Mouse (Mus musculus): ENCODE results near the gene Tecr. TPM values are rescaled to one million over a fixed set of nuclear protein-coding genes. Genes with fewer than 3 reads are reported as not detected.

Gene Tecr
- polyA plus RNA-seq (2014; fragmentation: Nextera tagmentation; extraction: Ambion mirVana): 497 and 529 TPM in 2 replicates

DNA sequence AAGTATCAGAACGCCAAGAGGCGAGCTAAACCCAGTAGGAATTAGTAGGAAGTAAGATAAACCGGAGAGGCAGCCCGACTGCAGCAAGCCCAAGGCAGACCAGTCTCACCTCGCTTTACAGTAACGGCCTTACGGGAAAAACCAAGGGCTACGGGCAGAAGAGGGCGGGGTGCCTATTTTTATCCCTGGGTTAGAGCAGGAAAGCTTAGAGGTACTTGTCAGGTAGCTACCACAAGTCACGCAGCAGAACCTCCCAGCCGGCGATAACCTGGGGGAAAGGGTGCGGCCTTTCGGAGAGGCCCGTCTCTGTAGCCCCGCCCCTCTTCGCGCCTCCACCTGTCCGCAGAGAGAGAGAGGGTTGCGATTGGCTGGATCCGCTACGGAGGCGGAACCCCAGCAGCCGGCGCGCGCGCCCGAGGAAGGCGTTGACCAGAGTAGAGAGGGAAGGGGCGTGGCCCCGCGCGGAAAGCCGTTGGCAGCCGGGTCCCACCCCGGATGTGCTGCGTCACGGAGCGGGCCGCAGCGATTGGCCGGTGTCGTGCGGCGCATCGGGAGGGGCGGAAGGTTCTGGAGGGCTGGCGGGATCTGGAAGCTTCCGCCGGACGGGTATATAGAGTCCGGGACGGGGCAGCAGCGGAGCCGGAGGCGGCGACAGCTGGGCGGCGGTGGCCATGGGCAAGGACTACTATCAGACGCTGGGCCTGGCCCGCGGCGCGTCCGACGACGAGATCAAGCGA is at the start of gene Tecr, which contains the start of gene Dnajb1:
TSS of gene Tecr (minus strand) at position 311 of the 737 bp plus-strand sequence.
TSS of gene Dnajb1 (plus strand) at position 533 of the 737 bp plus-strand sequence.
- peak; percentile 99 for DNase-seq (ENCODE audit: low spot score)
- WGBS: 0% methylated on average over 36 of the region's 69 CpGs

DNA sequence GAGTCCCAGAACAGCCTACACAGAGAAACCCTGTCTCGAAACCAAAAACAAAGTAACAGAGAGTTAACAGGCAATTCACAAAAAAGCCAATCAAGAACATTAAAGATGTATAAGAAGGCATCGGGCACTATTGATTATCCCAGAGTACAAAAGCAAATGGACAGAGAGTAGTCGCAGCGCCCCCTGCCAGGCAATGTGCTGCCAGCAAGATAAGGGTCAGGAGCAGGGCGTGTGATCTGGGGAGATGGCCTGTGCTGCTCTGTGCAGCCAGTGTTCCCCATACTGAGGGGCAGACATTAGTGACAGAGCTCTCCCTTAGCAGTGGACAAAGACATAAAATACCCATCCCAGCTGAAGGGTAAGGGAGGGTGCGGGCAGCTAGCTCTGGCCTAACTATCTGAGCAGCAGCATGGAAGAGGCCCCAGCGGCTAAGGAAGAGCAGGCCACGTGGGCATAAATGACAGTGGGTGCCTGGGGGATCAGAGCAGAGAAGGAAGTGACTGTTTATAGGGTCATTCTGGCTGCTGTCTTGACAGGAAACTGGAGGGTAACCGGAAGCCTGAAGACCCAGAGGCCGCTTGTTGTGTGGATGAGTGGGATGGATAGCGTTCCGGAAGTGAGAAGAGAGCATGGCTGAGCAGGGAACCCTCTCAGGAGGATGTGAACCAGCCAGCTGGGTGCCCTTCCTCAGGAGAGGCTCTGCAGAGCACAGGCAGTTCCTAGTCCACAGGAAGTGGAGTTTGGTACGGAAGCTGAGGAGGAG is 48.9 kb upstream of the Tecr start:
- Histone ChIP-seq H3K36me3 (ENCODE audit: control insufficient read depth, insufficient read depth, low read length) (peaks cover 19% of the 10 kb centered on the region; the same call in 1 of the 2 replicates), H3K9me3 (ENCODE audit: control insufficient read depth, low read length) (no peaks in the 10 kb centered on the region), H3K27ac (replicated peaks; ENCODE audit: low read depth, low read length) (no peak overlapping the region), H3K9ac (ENCODE audit: low read depth, low read length) (no peak overlapping the region), H3K4me1 (ENCODE audit: control insufficient read depth, insufficient read depth, low read length) (peaks cover 28% of the 10 kb centered on the region), H3K27me3 (replicated peaks; ENCODE audit: control insufficient read depth, insufficient read depth, low read length) (no peaks in the 10 kb centered on the region), H3K4me3 (ENCODE audit: low read depth, low read length) (no peak overlapping the region), H3K4me2 (ENCODE audit: low read depth, low read length) (no peak overlapping the region)
- DNase-seq (ENCODE audit: low spot score) (no peak), ATAC-seq (ENCODE audit: low read depth) (no peak)
- 70% methylated on average over 13 of the region's 13 CpGs for WGBS

More for the DNA sequence above, at the start of gene Tecr, which contains the start of gene Dnajb1:
- peak; percentile 98 for ATAC-seq (ENCODE audit: low read depth)
- H3K9me3 ChIP-seq (ENCODE audit: control insufficient read depth, low read length): no peaks in the 10 kb centered on the region
- H3K4me3 ChIP-seq (ENCODE audit: low read depth, low read length): peak within 1 kb of the TSS; percentile 89
- peaks cover 16% of the 10 kb centered on the region for H3K4me1 ChIP-seq (ENCODE audit: control insufficient read depth, insufficient read depth, low read length)
- peaks cover 35% of the 10 kb centered on the region for H3K36me3 ChIP-seq (ENCODE audit: control insufficient read depth, insufficient read depth, low read length)
- peak within 1 kb of the TSS; percentile 86 for H3K4me2 ChIP-seq (ENCODE audit: low read depth, low read length)
- H3K27ac ChIP-seq (replicated peaks; ENCODE audit: low read depth, low read length): peak within 1 kb of the TSS; percentile 99
- H3K27me3 ChIP-seq (replicated peaks; ENCODE audit: control insufficient read depth, insufficient read depth, low read length): no peaks in the 10 kb centered on the region
- peak within 1 kb of the TSS; percentile 93 for H3K9ac ChIP-seq (ENCODE audit: low read depth, low read length)

DNA sequence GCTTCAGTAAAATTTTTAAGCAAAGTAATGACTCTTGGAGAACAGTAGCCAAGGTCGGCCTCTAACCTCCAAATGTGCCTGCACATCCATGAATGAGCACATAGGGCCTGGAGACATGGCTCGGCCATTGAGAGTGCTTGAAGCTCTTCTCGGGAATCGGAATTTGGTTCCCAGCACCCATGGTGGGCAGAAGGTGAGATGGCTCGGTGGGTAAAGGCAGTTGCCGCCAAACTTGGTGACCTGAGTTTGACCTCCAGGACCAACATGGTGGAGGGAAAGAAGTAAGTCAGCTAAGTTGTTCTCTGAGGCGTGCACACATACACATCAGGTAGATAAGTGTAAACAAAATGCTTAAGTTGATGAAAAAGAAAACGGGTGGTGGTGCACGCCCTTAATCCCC is 48.3 kb upstream of the Tecr start:
- Histone ChIP-seq H3K9me3 (ENCODE audit: control insufficient read depth, low read length) (no peaks in the 10 kb centered on the region; the same call in 1 of the 2 replicates), H3K27ac (replicated peaks; ENCODE audit: low read depth, low read length) (no peak overlapping the region), H3K9ac (ENCODE audit: low read depth, low read length) (no peak overlapping the region), H3K4me2 (ENCODE audit: low read depth, low read length) (no peak overlapping the region), H3K36me3 (ENCODE audit: control insufficient read depth, insufficient read depth, low read length) (peaks cover 19% of the 10 kb centered on the region; the same call in 1 of the 2 replicates), H3K4me1 (ENCODE audit: control insufficient read depth, insufficient read depth, low read length) (peaks cover 23% of the 10 kb centered on the region), H3K4me3 (ENCODE audit: low read depth, low read length) (no peak overlapping the region), H3K27me3 (replicated peaks; ENCODE audit: control insufficient read depth, insufficient read depth, low read length) (no peaks in the 10 kb centered on the region)
- DNase-seq (ENCODE audit: low spot score): no peak
- ATAC-seq (ENCODE audit: low read depth): no peak
- 92% methylated on average over 9 of the region's 9 CpGs for WGBS

DNA sequence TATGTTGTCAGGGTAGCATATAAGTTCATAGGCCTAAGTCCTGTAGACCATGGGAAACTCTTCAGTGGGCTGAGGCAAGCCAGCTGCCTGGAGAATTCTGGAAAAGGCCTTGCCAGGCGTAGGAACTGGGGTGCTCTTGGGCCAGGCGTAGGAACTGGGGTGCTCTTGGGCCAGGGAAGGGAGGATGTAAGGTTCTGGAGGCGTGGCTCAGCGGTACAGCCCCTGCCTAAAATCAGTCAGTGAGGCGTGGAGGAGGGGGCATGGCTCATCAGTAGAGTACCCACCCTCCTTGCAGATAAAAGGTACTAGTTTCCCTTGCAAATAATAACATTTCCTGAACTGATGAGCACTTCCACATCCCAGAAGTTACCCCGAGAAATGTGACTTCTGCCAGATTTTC is 47.0 kb upstream of the Tecr start:
- no peak overlapping the region for H3K27ac ChIP-seq (replicated peaks; ENCODE audit: low read depth, low read length)
- H3K27me3 ChIP-seq (replicated peaks; ENCODE audit: control insufficient read depth, insufficient read depth, low read length): no peaks in the 10 kb centered on the region
- no peak for DNase-seq (ENCODE audit: low spot score)
- H3K9me3 ChIP-seq (ENCODE audit: control insufficient read depth, low read length): no peaks in the 10 kb centered on the region; the same call in 1 of the 2 replicates
- H3K4me1 ChIP-seq (ENCODE audit: control insufficient read depth, insufficient read depth, low read length): peaks cover 11% of the 10 kb centered on the region; the same call in 1 of the 2 replicates
- H3K9ac ChIP-seq (ENCODE audit: low read depth, low read length): no peak overlapping the region
- 94% methylated on average over 6 of the region's 6 CpGs for WGBS
- peaks cover 19% of the 10 kb centered on the region; the same call in 1 of the 2 replicates for H3K36me3 ChIP-seq (ENCODE audit: control insufficient read depth, insufficient read depth, low read length)
- no peak for ATAC-seq (ENCODE audit: low read depth)
- H3K4me3 ChIP-seq (ENCODE audit: low read depth, low read length): no peak overlapping the region
- no peak overlapping the region for H3K4me2 ChIP-seq (ENCODE audit: low read depth, low read length)

DNA sequence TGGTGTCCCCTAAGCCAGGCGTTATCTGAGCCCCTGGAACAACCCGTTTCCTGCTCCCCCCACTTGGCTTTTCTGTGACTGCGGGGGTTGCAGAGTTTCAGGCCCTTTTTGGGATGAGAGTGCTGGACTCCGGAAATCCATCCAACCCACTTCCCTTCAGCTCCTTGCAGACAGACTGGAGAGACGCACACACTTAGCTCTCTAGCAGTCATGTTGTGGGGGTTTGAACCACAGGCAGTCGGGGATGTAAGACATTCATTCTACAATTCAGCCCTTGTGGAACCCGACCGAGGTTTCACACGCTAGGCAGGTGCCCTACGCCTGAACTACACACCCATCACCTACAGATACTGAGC is 45.9 kb upstream of the Tecr start:
- 31% methylated on average over 10 of the region's 10 CpGs for WGBS
- no peak for ATAC-seq (ENCODE audit: low read depth)
- DNase-seq (ENCODE audit: low spot score): no peak

DNA sequence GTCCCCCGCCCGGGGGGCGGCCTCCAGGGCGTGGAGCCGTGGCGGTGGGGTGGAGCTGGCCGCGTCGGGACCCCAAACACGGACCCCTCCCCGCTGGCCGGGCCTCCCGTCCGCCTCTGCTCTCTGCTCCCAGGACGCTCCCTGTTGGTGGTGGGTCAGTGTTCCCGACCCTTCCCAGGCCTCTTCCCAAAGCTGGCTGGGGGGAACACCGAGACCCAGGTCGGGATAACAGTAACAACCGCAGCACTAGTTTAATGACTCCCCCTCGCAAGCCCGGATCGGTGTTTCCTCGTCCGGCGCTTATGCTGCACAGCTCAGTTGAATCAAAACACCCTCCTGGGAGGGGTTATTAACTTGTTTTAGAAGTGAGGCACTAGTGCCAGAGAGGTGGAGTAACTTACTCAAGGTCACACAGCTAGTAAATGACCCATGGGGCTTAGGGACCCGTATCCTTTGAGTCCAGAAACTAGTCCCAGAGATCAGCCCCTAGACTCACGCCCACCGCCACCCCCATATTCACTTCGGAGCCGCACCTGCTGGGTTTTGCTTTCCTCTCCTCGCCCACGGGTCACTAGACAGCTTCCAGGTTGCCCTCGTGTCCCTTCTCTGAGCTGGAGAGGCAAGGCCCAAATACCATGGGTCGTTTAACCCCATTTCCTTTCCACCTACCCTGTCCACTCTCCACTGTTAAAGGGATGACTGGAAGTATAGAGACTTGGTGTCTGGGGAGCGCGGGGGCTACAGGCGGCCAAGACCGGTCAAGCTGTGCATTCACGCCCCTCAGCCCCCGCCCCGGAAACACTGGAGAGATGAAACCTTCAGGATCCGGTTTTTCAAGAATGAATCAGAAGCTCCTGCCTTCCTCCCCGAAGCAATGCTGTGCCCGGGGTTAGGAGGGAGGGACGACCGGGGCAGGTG is 45.2 kb upstream of the Tecr start:
- Histone ChIP-seq H3K4me3 (ENCODE audit: low read depth, low read length) (peak overlapping the region; percentile 83), H3K4me1 (ENCODE audit: control insufficient read depth, insufficient read depth, low read length) (peaks cover 11% of the 10 kb centered on the region; the same call in 1 of the 2 replicates), H3K9ac (ENCODE audit: low read depth, low read length) (peak overlapping the region; percentile 86), H3K27ac (replicated peaks; ENCODE audit: low read depth, low read length) (peak overlapping the region; percentile 68), H3K4me2 (ENCODE audit: low read depth, low read length) (peak overlapping the region; percentile 71), H3K9me3 (ENCODE audit: control insufficient read depth, low read length) (no peaks in the 10 kb centered on the region; the same call in 1 of the 2 replicates), H3K27me3 (replicated peaks; ENCODE audit: control insufficient read depth, insufficient read depth, low read length) (no peaks in the 10 kb centered on the region), H3K36me3 (ENCODE audit: control insufficient read depth, insufficient read depth, low read length) (peaks cover 12% of the 10 kb centered on the region; the same call in 1 of the 2 replicates)
- peak; percentile 4; the same call in 1 of the 2 replicates for ATAC-seq (ENCODE audit: low read depth)
- 2% methylated on average over 28 of the region's 46 CpGs for WGBS
- DNase-seq (ENCODE audit: low spot score): peak; percentile 50

More for the DNA sequence above, 45.9 kb upstream of the Tecr start:
- Histone ChIP-seq H3K9me3 (ENCODE audit: control insufficient read depth, low read length) (no peaks in the 10 kb centered on the region; the same call in 1 of the 2 replicates), H3K4me1 (ENCODE audit: control insufficient read depth, insufficient read depth, low read length) (peaks cover 11% of the 10 kb centered on the region; the same call in 1 of the 2 replicates), H3K9ac (ENCODE audit: low read depth, low read length) (peak overlapping the region; percentile 86), H3K36me3 (ENCODE audit: control insufficient read depth, insufficient read depth, low read length) (peaks cover 15% of the 10 kb centered on the region; the same call in 1 of the 2 replicates), H3K27me3 (replicated peaks; ENCODE audit: control insufficient read depth, insufficient read depth, low read length) (no peaks in the 10 kb centered on the region), H3K4me2 (ENCODE audit: low read depth, low read length) (peak overlapping the region; percentile 71), H3K27ac (replicated peaks; ENCODE audit: low read depth, low read length) (peak overlapping the region; percentile 68; the same call in 1 of the 2 replicates), H3K4me3 (ENCODE audit: low read depth, low read length) (peak overlapping the region; percentile 83)

DNA sequence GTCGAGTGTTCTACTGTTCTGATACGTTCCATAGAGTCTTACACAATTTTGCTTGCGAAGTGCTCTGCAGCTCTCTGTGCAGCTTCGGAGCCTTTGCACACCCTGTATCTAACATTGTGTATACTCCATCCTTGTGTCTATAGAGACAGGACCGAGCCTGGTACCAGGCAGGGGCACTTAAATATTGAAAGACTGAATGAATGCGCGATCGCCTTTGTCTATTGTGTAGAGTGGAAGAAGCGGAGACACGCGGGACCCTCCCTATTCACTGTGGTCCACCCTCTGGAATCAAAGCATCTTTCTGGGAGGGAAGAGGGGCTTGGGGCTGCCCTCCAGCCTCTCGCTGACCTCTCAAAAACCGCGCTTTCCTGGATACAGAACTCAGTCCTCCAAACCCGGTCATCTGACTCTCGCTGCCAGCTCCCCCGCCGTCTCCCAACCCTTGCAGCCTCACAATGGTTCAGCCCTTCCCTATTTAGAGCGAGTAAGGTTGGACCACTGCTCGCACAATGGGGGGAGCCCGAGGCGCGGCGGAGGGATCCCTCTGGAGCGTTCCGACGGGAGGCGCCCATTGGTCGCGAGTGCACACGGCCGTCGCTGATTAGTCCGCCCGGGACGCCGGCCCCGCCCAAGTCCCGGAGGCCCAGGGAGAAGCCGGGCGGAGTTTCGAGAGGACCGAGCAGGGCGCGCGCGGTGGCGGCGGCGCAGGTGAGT is 44.4 kb upstream of the Tecr start, which contains the start of gene Gipc1:
TSS of gene Gipc1 (plus strand) at position 648 of the 714 bp plus-strand sequence.
- DNase-seq (ENCODE audit: low spot score): peak; percentile 99
- Histone ChIP-seq H3K4me2 (ENCODE audit: low read depth, low read length) (peak within 1 kb of the TSS; percentile 71), H3K9ac (ENCODE audit: low read depth, low read length) (peak within 1 kb of the TSS; percentile 86), H3K4me1 (ENCODE audit: control insufficient read depth, insufficient read depth, low read length) (peaks cover 11% of the 10 kb centered on the region; the same call in 1 of the 2 replicates), H3K9me3 (ENCODE audit: control insufficient read depth, low read length) (no peaks in the 10 kb centered on the region; the same call in 1 of the 2 replicates), H3K27me3 (replicated peaks; ENCODE audit: control insufficient read depth, insufficient read depth, low read length) (no peaks in the 10 kb centered on the region), H3K4me3 (ENCODE audit: low read depth, low read length) (peak within 1 kb of the TSS; percentile 83), H3K27ac (replicated peaks; ENCODE audit: low read depth, low read length) (peak within 1 kb of the TSS; percentile 78), H3K36me3 (ENCODE audit: control insufficient read depth, insufficient read depth, low read length) (peaks cover 10% of the 10 kb centered on the region; the same call in 1 of the 2 replicates)
- 6% methylated on average over 33 of the region's 50 CpGs for WGBS
- peak; percentile 98 for ATAC-seq (ENCODE audit: low read depth)
